Mouse (Mus musculus) colon, adult 2 months (tissue): ENCODE data around the gene 1700080E11Rik. TPM values are rescaled to one million over a fixed set of nuclear protein-coding genes. Genes with fewer than 3 reads are reported as not detected.

ENCODE experiments used
- polyA plus RNA-seq: library from polyadenylated mRNA; depleted of rRNA; stranded (reverse); fragments of >200 nt; gene quantifications from 2 replicates; pipeline ENCODE4 v1.2.3, GENCODE M21; 2012; rRNA removed

Gene 1700080E11Rik
- not detected in 2 replicates for polyA plus RNA-seq

GRCm38 (mm10) chr9:105144992-105145391 is at the start of gene 1700080E11Rik:
1700080E11Rik (minus strand) TSS chr9:105145092.

GRCm38 (mm10) chr9:105131253-105132001 is 13.5 kb downstream of the 1700080E11Rik start, which contains the start of gene Nudt16:
Nudt16 (minus strand) TSS chr9:105131824.

Other genes with a start within 250 kb of the 1700080E11Rik start
- 60.8 and 95.3 TPM in 2 replicates for gene Mrpl3, start 91.9 kb downstream of the 1700080E11Rik start, polyA plus RNA-seq
- gene Nudt16, start 13.3 kb downstream of the 1700080E11Rik start, polyA plus RNA-seq: 30.3 and 33.6 TPM in 2 replicates